Mouse (Mus musculus) hindbrain, embryonic 10.5 days (tissue): Measurements from ENCODE around the gene Zfp281. TPM values are rescaled to one million over a fixed set of nuclear protein-coding genes. Genes with fewer than 3 reads are reported as not detected.

Source experiments
- DNase-seq: peaks from one replicate; pipeline ENCODE4 v3.0.0-alpha.2; 2017; ENCODE audit warnings: low spot score
- H3K27ac ChIP-seq: fragments of 300-500 bp; sonication (generic); 2 replicates; pipeline ENCODE4 v1.5.1; 2016; ENCODE audit warnings: mild to moderate bottlenecking, moderate library complexity
- H3K27me3 ChIP-seq: fragments of 300-500 bp; sonication (generic); 2 replicates; pipeline ENCODE4 v1.6.1; 2016; ENCODE audit warnings: mild to moderate bottlenecking; ENCODE audit not compliant: poor library complexity, insufficient read depth, severe bottlenecking
- H3K36me3 ChIP-seq: fragments of 300-500 bp; sonication (generic); 2 replicates; pipeline ENCODE4 v1.6.1; 2016; ENCODE audit warnings: mild to moderate bottlenecking, moderate library complexity
- H3K4me1 ChIP-seq: fragments of 300-500 bp; sonication (generic); replicated peaks from 2 replicates; pipeline ENCODE4 v1.6.1; 2016; ENCODE audit warnings: mild to moderate bottlenecking
- H3K4me3 ChIP-seq: fragments of 300-500 bp; sonication (generic); 2 replicates; pipeline ENCODE4 v1.5.1; 2016; ENCODE audit warnings: mild to moderate bottlenecking, moderate library complexity
- H3K9me3 ChIP-seq: fragments of 300-500 bp; sonication (generic); 2 replicates; pipeline ENCODE4 v1.6.1; 2016; ENCODE audit warnings: mild to moderate bottlenecking, moderate library complexity
- WGBS: fragments of 180-500 bp; shearing (Covaris S2); methylation state at CpG from one replicate; pipeline ENCODE4 v1.1.7; 2016; 5-methylcytosine and 5-hydroxymethylcytosine counted together
- polyA plus RNA-seq: library from polyadenylated mRNA; unstranded; fragments of >200 nt; fragmentation: Nextera tagmentation; extraction: Ambion mirVana; gene quantifications from 2 replicates; pipeline ENCODE4 v1.2.1, GENCODE M21; 2016

The Zfp281 gene
- polyA plus RNA-seq, 1 experiment from 2014 or later, result 22.9 TPM

- WGBS, result 73% methylated on average over 7 of the region's 7 CpGs
- H3K27me3 ChIP-seq, result peaks cover 15% of the 10 kb centered on the region; the same call in 1 of the 2 replicates
- H3K9me3 ChIP-seq, result no peaks in the 10 kb centered on the region
- H3K36me3 ChIP-seq, result no peaks in the 10 kb centered on the region
- H3K4me3 ChIP-seq, result no peak overlapping the region
- H3K4me1 ChIP-seq, result peaks cover 28% of the 10 kb centered on the region
- H3K27ac ChIP-seq, result no peak overlapping the region
- DNase-seq, result no peak
Observed at GRCm38 (mm10) chr1:136669926-136670325, 45.2 kb downstream of the Zfp281 start.

GRCm38 (mm10) chr1:136670421-136670820 is 45.7 kb downstream of the Zfp281 start:
- H3K36me3 ChIP-seq, result no peaks in the 10 kb centered on the region
- no peaks in the 10 kb centered on the region for H3K9me3 ChIP-seq
- WGBS, result 45% methylated on average over 16 of the region's 16 CpGs
- H3K4me1 ChIP-seq, result peaks cover 28% of the 10 kb centered on the region
- peaks cover 15% of the 10 kb centered on the region; the same call in 1 of the 2 replicates for H3K27me3 ChIP-seq
- peak; percentile 41 for DNase-seq
- no peak overlapping the region for H3K4me3 ChIP-seq
- 0 out of 2 replicates have a peak overlapping the region, but pooled peaks have one; percentile 45 for H3K27ac ChIP-seq

GRCm38 (mm10) chr1:136671767-136672434 is 47.2 kb downstream of the Zfp281 start:
- Histone ChIP-seq H3K36me3 (no peaks in the 10 kb centered on the region), H3K4me1 (peaks cover 28% of the 10 kb centered on the region), H3K4me3 (no peak overlapping the region), H3K9me3 (no peaks in the 10 kb centered on the region), H3K27ac (peak overlapping the region; percentile 50), H3K27me3 (peaks cover 24% of the 10 kb centered on the region; the same call in 1 of the 2 replicates)
- no peak for DNase-seq
- 83% methylated on average over 12 of the region's 12 CpGs for WGBS

- H3K4me3 ChIP-seq, result no peak overlapping the region
- no peaks in the 10 kb centered on the region for H3K36me3 ChIP-seq
- DNase-seq, result no peak
- H3K27ac ChIP-seq, result no peak overlapping the region
- WGBS, result 84% methylated on average over 6 of the region's 6 CpGs
- no peaks in the 10 kb centered on the region for H3K9me3 ChIP-seq
- peaks cover 27% of the 10 kb centered on the region; the same call in 1 of the 2 replicates for H3K27me3 ChIP-seq
- peaks cover 28% of the 10 kb centered on the region for H3K4me1 ChIP-seq
Observed at GRCm38 (mm10) chr1:136672564-136672963, 47.9 kb downstream of the Zfp281 start.

- WGBS, result 54% methylated on average over 4 of the region's 4 CpGs
- no peaks in the 10 kb centered on the region for H3K36me3 ChIP-seq
- H3K4me1 ChIP-seq, result peaks cover 28% of the 10 kb centered on the region
Observed at GRCm38 (mm10) chr1:136673293-136673692, 48.6 kb downstream of the Zfp281 start.

GRCm38 (mm10) chr1:136674548-136675455 is 50.1 kb downstream of the Zfp281 start:
- Histone ChIP-seq H3K4me1 (peaks cover 28% of the 10 kb centered on the region), H3K27me3 (peaks cover 27% of the 10 kb centered on the region; the same call in 1 of the 2 replicates), H3K27ac (peak overlapping the region; percentile 37; the same call in 1 of the 2 replicates), H3K4me3 (peak overlapping the region; percentile 21; the same call in 1 of the 2 replicates), H3K36me3 (no peaks in the 10 kb centered on the region), H3K9me3 (no peaks in the 10 kb centered on the region)
- no peak for DNase-seq
- WGBS, result 12% methylated on average over 25 of the region's 25 CpGs

More at GRCm38 (mm10) chr1:136673293-136673692, 48.6 kb downstream of the Zfp281 start:
- no peak overlapping the region for H3K4me3 ChIP-seq
- H3K27ac ChIP-seq, result no peak overlapping the region
- H3K9me3 ChIP-seq, result no peaks in the 10 kb centered on the region
- DNase-seq, result no peak
- peaks cover 27% of the 10 kb centered on the region; the same call in 1 of the 2 replicates for H3K27me3 ChIP-seq

GRCm38 (mm10) chr1:136675736-136676444 is 51.2 kb downstream of the Zfp281 start:
- peaks cover 22% of the 10 kb centered on the region for H3K4me1 ChIP-seq
- H3K27ac ChIP-seq, result no peak overlapping the region
- 89% methylated on average over 16 of the region's 16 CpGs for WGBS
- H3K36me3 ChIP-seq, result no peaks in the 10 kb centered on the region
- H3K27me3 ChIP-seq, result peaks cover 22% of the 10 kb centered on the region; the same call in 1 of the 2 replicates
- no peak overlapping the region for H3K4me3 ChIP-seq
- no peak for DNase-seq
- no peaks in the 10 kb centered on the region for H3K9me3 ChIP-seq

- 83% methylated on average over 6 of the region's 6 CpGs for WGBS
- no peak for DNase-seq
Observed at GRCm38 (mm10) chr1:136676445-136676755, 51.7 kb downstream of the Zfp281 start.

GRCm38 (mm10) chr1:136677847-136678325 is 53.2 kb downstream of the Zfp281 start:
- Histone ChIP-seq H3K4me1 (peaks cover 14% of the 10 kb centered on the region), H3K4me3 (no peak overlapping the region), H3K27ac (no peak overlapping the region), H3K9me3 (no peaks in the 10 kb centered on the region), H3K36me3 (no peaks in the 10 kb centered on the region), H3K27me3 (0 out of 2 replicates have a peak, but pooled peaks cover 12% of the 10 kb centered on the region)
- 77% methylated on average over 3 of the region's 3 CpGs for WGBS
- DNase-seq, result no peak

More at GRCm38 (mm10) chr1:136676445-136676755, 51.7 kb downstream of the Zfp281 start:
- Histone ChIP-seq H3K4me1 (peaks cover 22% of the 10 kb centered on the region), H3K9me3 (no peaks in the 10 kb centered on the region), H3K27me3 (peaks cover 22% of the 10 kb centered on the region; the same call in 1 of the 2 replicates), H3K27ac (no peak overlapping the region), H3K36me3 (no peaks in the 10 kb centered on the region), H3K4me3 (no peak overlapping the region)

GRCm38 (mm10) chr1:136678836-136679235 is 54.1 kb downstream of the Zfp281 start:
- no peak overlapping the region for H3K4me3 ChIP-seq
- H3K27me3 ChIP-seq, result 0 out of 2 replicates have a peak, but pooled peaks cover 12% of the 10 kb centered on the region
- no peaks in the 10 kb centered on the region for H3K9me3 ChIP-seq
- H3K4me1 ChIP-seq, result peaks cover 18% of the 10 kb centered on the region
- no peak for DNase-seq
- no peaks in the 10 kb centered on the region for H3K36me3 ChIP-seq
- 61% methylated on average over 4 of the region's 4 CpGs for WGBS
- no peak overlapping the region for H3K27ac ChIP-seq
